Mouse (Mus musculus): ENCODE measurements at regions not wholly inside any gene's neighbourhood (a gene's known extent, or its start where the extent isn't known, plus 50 kb on each side); places are given as distances from the start of the nearest gene placed in this dataset.

DNA sequence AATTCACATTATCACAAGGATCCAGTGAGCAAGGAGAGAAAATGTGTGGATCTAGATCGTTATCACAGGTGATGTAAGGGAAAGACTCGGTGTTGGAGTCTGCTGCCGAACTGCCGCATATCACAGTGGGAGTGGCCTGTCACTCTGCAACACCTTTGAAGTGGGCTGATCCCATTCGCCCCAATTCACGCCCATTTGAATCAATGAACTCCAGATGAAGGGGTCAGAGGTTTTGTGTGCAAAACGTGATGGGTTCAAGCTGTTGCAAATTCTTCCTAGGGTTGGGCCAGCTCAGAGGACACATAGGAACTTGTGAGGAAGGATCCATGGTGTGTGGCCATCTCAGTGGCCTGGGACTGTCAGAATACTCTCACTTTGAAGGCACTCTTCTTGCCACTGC, 139.9 kb upstream of the Ccnd2 start:
- Histone ChIP-seq H3K4me1 (ENCODE audit: insufficient read depth, low read length) (no peaks in the 10 kb centered on the region), H3K4me2 (replicated peaks; ENCODE audit: low read depth, low read length) (no peak overlapping the region), H3K27ac (ENCODE audit: low read length) (no peak overlapping the region), H3K9ac (replicated peaks; ENCODE audit: low read length) (no peak overlapping the region), H3K27me3 (ENCODE audit: insufficient read depth, low read length) (no peaks in the 10 kb centered on the region), H3K36me3 (ENCODE audit: insufficient read depth, low read length) (no peaks in the 10 kb centered on the region), H3K4me3 (ENCODE audit: low read length) (no peak overlapping the region), H3K9me3 (ENCODE audit: low read length) (no peaks in the 10 kb centered on the region)
- no peak for ATAC-seq (ENCODE audit: low FRiP score, low TSS enrichment)
- 24% methylated on average over 7 of the region's 7 CpGs for WGBS

DNA sequence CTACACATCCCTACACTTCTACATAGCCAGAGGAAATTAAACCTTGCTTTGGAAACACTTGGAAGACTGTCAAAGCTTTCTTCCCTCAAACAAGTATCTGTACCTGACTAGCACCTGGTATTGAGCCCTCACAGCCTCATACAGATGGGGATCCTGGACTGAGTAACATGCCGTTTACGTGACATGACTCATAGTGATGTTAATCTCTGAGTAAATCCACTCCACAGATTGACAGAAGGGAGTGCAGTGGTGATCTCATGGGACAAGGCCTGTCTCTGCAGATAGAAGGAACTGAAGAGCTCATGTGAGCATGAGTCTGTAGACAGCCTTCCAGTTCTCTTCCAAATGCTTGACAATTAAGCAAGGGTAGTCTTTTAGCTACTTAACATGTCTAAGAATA, 141.8 kb upstream of the Ccnd2 start:
- Histone ChIP-seq H3K9ac (replicated peaks; ENCODE audit: low read length) (no peak overlapping the region), H3K9me3 (ENCODE audit: low read length) (no peaks in the 10 kb centered on the region), H3K4me1 (ENCODE audit: insufficient read depth, low read length) (no peaks in the 10 kb centered on the region), H3K27me3 (ENCODE audit: insufficient read depth, low read length) (no peaks in the 10 kb centered on the region), H3K36me3 (ENCODE audit: insufficient read depth, low read length) (no peaks in the 10 kb centered on the region), H3K4me2 (replicated peaks; ENCODE audit: low read depth, low read length) (no peak overlapping the region), H3K4me3 (ENCODE audit: low read length) (no peak overlapping the region), H3K27ac (ENCODE audit: low read length) (no peak overlapping the region)
- ATAC-seq (ENCODE audit: low FRiP score, low TSS enrichment), result no peak
- WGBS, result 78% methylated on average over 2 of the region's 2 CpGs

DNA sequence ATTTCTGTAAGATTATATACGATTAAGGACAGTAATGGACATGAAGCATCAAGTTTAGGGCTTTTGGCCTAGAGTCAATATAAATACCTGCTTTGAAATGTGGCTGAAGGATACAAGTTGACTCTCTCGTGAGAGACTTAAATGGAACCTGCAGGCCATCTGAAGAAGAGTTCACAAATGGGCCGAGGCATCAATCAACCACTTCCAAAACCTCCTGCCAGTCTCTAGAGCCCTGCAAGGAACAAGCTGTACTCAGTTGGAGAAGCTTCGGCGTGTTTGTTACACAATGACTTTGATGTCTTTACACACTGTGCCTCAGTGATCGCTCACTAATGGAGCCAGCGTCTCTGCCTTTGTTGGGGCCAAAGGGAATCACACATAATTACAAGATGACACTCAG, 146.1 kb upstream of the Ccnd2 start:
- WGBS, result 67% methylated on average over 7 of the region's 7 CpGs
- Histone ChIP-seq H3K4me2 (replicated peaks; ENCODE audit: low read depth, low read length) (no peak overlapping the region), H3K27ac (ENCODE audit: low read length) (no peak overlapping the region), H3K9ac (replicated peaks; ENCODE audit: low read length) (no peak overlapping the region), H3K9me3 (ENCODE audit: low read length) (no peaks in the 10 kb centered on the region), H3K4me1 (ENCODE audit: insufficient read depth, low read length) (no peaks in the 10 kb centered on the region), H3K27me3 (ENCODE audit: insufficient read depth, low read length) (no peaks in the 10 kb centered on the region), H3K4me3 (ENCODE audit: low read length) (no peak overlapping the region), H3K36me3 (ENCODE audit: insufficient read depth, low read length) (no peaks in the 10 kb centered on the region)
- no peak for ATAC-seq (ENCODE audit: low FRiP score, low TSS enrichment)

DNA sequence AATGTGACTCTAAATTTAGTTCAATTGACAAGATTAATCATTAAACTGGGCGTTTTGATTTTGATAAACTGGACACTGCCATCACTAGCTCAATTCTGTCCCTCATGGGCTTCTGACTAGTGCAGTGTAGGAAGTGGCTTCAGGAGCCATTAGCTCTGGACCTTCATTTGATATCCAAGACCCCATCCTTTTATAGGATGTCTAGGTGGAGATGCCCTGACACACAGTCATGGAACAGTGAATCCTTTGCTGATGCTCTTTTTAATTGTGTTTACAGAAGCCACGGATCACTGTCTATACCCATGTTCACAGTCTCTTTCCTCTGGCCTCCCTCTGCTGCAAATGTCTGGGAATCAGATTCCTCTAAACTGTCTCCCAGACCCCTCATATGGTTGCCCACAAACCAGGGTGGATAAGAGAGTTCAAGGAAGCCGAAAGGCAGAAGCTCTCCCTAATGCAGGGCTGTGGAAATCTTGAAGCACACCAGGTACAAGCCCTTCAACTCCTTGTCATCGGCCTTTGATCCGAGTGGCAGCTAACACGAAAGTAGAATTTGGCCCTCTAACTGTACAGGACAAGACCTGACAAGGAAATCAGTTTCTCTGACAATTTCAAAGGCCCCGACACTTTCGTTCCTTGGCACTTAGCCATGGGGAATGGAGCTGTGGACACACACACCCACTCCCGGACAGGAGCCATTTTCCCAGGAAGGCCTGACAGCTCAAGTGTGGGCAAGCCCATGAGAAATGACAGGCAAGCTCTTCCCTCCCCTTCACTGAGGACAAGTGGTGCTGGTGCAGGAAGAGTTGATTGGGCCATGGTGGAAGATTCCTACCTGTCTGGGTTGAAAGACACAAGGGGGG, 135.2 kb upstream of the Parp11 start:
- 57% methylated on average over 9 of the region's 9 CpGs for WGBS
- H3K4me1 ChIP-seq (ENCODE audit: insufficient read depth, low read length), result 0 out of 2 replicates have a peak, but pooled peaks cover 3% of the 10 kb centered on the region
- H3K4me3 ChIP-seq (ENCODE audit: low read length), result no peak overlapping the region
- H3K27ac ChIP-seq (ENCODE audit: low read length), result peak overlapping the region; percentile 8; the same call in 1 of the 2 replicates
- no peak overlapping the region for H3K9ac ChIP-seq (replicated peaks; ENCODE audit: low read length)
- peak; percentile 87 for ATAC-seq (ENCODE audit: low FRiP score, low TSS enrichment)
- no peaks in the 10 kb centered on the region for H3K9me3 ChIP-seq (ENCODE audit: low read length)
- H3K4me2 ChIP-seq (replicated peaks; ENCODE audit: low read depth, low read length), result no peak overlapping the region
- H3K27me3 ChIP-seq (ENCODE audit: insufficient read depth, low read length), result no peaks in the 10 kb centered on the region
- no peaks in the 10 kb centered on the region for H3K36me3 ChIP-seq (ENCODE audit: insufficient read depth, low read length)

DNA sequence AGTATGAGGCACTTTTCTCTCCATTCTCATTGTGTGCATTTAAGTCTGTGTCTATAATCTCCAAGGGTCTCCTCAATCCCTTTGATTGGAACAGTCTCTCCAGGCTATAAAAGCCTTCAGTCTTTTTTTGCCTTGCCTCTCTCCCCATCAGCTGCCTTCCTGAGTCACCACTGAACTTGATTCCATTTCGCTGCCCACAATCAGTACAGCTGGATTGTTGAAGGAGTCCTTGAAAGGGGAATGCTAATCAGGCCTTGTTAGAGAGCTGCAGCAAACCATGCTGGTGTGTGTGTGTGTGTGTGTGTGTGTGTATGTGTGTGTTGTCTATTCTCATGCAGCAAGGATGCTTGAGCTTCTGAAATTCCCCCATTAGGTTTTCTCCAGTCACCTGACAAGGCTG, 129.3 kb upstream of the Parp11 start:
- no peak for ATAC-seq (ENCODE audit: low FRiP score, low TSS enrichment)
- no peak overlapping the region for H3K27ac ChIP-seq (ENCODE audit: low read length)
- no peak overlapping the region for H3K4me2 ChIP-seq (replicated peaks; ENCODE audit: low read depth, low read length)
- no peak overlapping the region for H3K9ac ChIP-seq (replicated peaks; ENCODE audit: low read length)
- no peaks in the 10 kb centered on the region; the same call in 1 of the 2 replicates for H3K9me3 ChIP-seq (ENCODE audit: low read length)
- H3K4me1 ChIP-seq (ENCODE audit: insufficient read depth, low read length), result no peaks in the 10 kb centered on the region
- WGBS, result 67% methylated on average over 1 of the region's 1 CpGs
- H3K4me3 ChIP-seq (ENCODE audit: low read length), result no peak overlapping the region
- no peaks in the 10 kb centered on the region for H3K27me3 ChIP-seq (ENCODE audit: insufficient read depth, low read length)
- H3K36me3 ChIP-seq (ENCODE audit: insufficient read depth, low read length), result no peaks in the 10 kb centered on the region

DNA sequence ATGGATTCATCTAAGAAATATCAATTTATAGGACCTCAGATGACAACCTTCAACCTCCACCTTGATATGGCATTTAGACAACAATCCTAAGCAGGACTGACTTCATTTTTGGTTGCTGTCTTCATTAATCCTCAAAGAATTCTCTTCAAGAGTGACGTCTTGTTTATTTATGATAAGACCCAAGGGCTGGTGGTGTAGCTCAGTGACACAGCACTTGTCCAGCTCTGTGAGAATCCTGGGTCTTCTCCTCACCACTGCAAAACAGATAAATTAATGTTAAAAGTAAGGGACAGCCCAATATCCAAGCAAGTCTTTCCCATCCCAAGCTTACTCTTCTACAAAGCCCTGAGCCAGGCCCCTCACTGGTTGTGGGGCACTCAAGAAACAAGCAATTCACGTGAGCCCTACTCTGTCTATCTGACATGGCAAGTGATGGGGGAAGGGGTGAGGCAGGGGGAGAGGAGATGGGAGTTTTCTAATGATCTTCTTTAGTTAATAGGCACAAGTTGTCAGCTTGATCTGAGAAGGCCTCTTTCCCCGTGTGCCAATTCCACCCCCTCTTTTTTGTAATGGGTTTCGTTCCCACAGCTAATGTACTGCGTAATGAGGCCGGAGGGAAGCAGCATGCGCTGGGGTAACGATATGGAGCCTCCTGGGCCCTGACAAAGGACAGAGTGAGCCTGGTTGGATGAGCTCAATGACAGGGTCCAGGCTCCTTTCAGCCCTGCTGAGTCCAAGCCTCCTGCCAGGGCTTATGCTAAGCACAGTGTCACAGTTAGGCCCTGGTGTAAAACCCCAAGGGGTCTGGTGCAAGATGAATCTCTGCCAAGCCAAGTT, 127.7 kb upstream of the Parp11 start:
- ATAC-seq (ENCODE audit: low FRiP score, low TSS enrichment), result no peak
- H3K27ac ChIP-seq (ENCODE audit: low read length), result no peak overlapping the region
- no peaks in the 10 kb centered on the region; the same call in 1 of the 2 replicates for H3K9me3 ChIP-seq (ENCODE audit: low read length)
- H3K36me3 ChIP-seq (ENCODE audit: insufficient read depth, low read length), result no peaks in the 10 kb centered on the region
- WGBS, result 61% methylated on average over 8 of the region's 8 CpGs
- no peak overlapping the region for H3K4me2 ChIP-seq (replicated peaks; ENCODE audit: low read depth, low read length)
- no peak overlapping the region for H3K4me3 ChIP-seq (ENCODE audit: low read length)
- H3K4me1 ChIP-seq (ENCODE audit: insufficient read depth, low read length), result no peaks in the 10 kb centered on the region
- H3K27me3 ChIP-seq (ENCODE audit: insufficient read depth, low read length), result no peaks in the 10 kb centered on the region
- no peak overlapping the region for H3K9ac ChIP-seq (replicated peaks; ENCODE audit: low read length)

DNA sequence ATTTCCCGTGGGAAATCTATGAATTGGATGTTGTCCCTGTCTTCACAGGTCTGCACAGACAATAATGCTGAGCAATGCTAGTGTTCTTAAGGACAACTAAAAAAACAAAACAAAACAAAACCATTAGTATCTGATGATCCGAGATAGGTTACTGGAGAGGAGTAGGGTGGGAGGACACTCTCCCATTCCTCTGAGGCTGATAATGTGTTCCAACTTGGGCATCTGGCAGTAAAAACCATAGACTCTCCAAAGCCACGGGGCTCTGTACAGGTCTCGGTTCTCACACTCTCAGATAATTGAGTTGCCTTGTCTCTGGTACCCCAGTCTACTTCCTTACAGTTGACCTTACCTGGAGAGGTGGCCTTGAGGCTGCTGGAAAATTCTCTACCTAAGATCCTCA, 126.0 kb upstream of the Parp11 start:
- ATAC-seq (ENCODE audit: low FRiP score, low TSS enrichment), result no peak
- no peaks in the 10 kb centered on the region for H3K27me3 ChIP-seq (ENCODE audit: insufficient read depth, low read length)
- WGBS, result 79% methylated on average over 4 of the region's 4 CpGs
- H3K27ac ChIP-seq (ENCODE audit: low read length), result no peak overlapping the region
- no peak overlapping the region for H3K4me2 ChIP-seq (replicated peaks; ENCODE audit: low read depth, low read length)
- H3K4me3 ChIP-seq (ENCODE audit: low read length), result no peak overlapping the region
- H3K9me3 ChIP-seq (ENCODE audit: low read length), result no peaks in the 10 kb centered on the region; the same call in 1 of the 2 replicates
- H3K36me3 ChIP-seq (ENCODE audit: insufficient read depth, low read length), result no peaks in the 10 kb centered on the region
- H3K9ac ChIP-seq (replicated peaks; ENCODE audit: low read length), result no peak overlapping the region
- no peaks in the 10 kb centered on the region for H3K4me1 ChIP-seq (ENCODE audit: insufficient read depth, low read length)

DNA sequence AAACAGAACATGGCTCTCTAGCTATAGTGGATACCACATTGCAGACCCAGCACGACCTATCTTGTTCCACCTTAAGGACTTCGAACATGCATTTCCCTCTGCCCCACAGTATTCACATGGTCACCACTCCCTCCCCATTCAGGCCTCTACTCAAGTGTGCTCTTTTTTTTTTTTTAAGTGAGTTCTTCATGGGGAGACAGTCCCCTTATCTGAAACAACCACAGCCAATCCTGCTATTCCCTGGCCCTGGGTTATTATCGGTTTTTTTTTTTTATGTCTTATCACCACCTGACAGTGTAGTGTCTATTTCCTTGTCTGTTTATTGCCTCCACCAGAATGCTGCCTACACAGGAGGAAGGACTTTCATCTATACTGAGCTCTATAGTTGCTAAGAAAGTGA, 125.6 kb upstream of the Parp11 start:
- no peak overlapping the region for H3K4me3 ChIP-seq (ENCODE audit: low read length)
- no peak overlapping the region for H3K27ac ChIP-seq (ENCODE audit: low read length)
- no peak for ATAC-seq (ENCODE audit: low FRiP score, low TSS enrichment)
- no peaks in the 10 kb centered on the region; the same call in 1 of the 2 replicates for H3K9me3 ChIP-seq (ENCODE audit: low read length)
- no peaks in the 10 kb centered on the region for H3K4me1 ChIP-seq (ENCODE audit: insufficient read depth, low read length)
- H3K36me3 ChIP-seq (ENCODE audit: insufficient read depth, low read length), result no peaks in the 10 kb centered on the region
- H3K4me2 ChIP-seq (replicated peaks; ENCODE audit: low read depth, low read length), result no peak overlapping the region
- H3K27me3 ChIP-seq (ENCODE audit: insufficient read depth, low read length), result no peaks in the 10 kb centered on the region
- no peak overlapping the region for H3K9ac ChIP-seq (replicated peaks; ENCODE audit: low read length)
- 89% methylated on average over 3 of the region's 3 CpGs for WGBS

DNA sequence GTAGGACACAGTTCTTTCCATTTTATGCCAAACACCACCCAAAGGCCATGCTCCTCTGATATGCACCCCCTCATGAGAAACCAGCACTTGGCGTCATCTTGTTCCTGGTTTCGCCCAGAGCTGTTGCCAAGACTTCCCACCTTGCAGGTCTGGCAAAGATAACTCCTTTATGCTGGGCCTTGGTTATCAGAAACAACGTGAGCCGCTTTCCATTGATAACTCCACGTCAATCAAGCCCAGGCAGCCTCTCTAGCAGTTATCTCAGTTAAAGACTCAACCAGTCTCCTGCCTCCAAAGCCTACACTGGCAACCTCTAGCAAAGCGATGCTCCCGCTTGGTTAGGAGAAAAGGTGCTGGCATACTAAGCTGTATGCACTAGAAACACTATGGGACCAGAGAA, 124.2 kb upstream of the Parp11 start:
- Histone ChIP-seq H3K4me3 (ENCODE audit: low read length) (no peak overlapping the region), H3K4me2 (replicated peaks; ENCODE audit: low read depth, low read length) (no peak overlapping the region), H3K27ac (ENCODE audit: low read length) (no peak overlapping the region), H3K9me3 (ENCODE audit: low read length) (no peaks in the 10 kb centered on the region; the same call in 1 of the 2 replicates), H3K27me3 (ENCODE audit: insufficient read depth, low read length) (no peaks in the 10 kb centered on the region), H3K4me1 (ENCODE audit: insufficient read depth, low read length) (no peaks in the 10 kb centered on the region), H3K9ac (replicated peaks; ENCODE audit: low read length) (no peak overlapping the region), H3K36me3 (ENCODE audit: insufficient read depth, low read length) (no peaks in the 10 kb centered on the region)
- WGBS, result 86% methylated on average over 7 of the region's 7 CpGs
- ATAC-seq (ENCODE audit: low FRiP score, low TSS enrichment), result no peak

DNA sequence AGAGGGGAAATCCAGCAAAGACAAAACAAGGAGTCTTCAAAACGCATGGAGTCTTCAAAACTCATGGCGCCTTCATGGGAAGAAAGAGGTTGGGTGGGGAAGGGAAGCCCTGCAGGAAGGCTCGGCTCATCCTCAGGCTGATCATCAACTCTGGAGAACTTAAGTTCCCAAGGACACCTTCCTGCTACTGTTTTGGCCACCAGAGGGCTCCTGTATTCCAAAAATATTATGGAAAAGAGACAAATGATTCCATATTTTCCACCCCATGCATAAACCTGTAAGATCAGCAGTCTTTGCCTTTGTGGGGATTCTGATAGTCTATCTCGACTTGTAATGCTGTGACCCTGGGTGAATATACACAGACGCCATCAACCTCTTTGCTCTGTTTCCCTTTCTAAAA, 121.7 kb upstream of the Parp11 start:
- Histone ChIP-seq H3K4me1 (ENCODE audit: insufficient read depth, low read length) (peaks cover 10% of the 10 kb centered on the region; the same call in 1 of the 2 replicates), H3K27ac (ENCODE audit: low read length) (no peak overlapping the region), H3K36me3 (ENCODE audit: insufficient read depth, low read length) (no peaks in the 10 kb centered on the region), H3K9ac (replicated peaks; ENCODE audit: low read length) (no peak overlapping the region), H3K9me3 (ENCODE audit: low read length) (no peaks in the 10 kb centered on the region), H3K4me3 (ENCODE audit: low read length) (no peak overlapping the region), H3K4me2 (replicated peaks; ENCODE audit: low read depth, low read length) (no peak overlapping the region), H3K27me3 (ENCODE audit: insufficient read depth, low read length) (no peaks in the 10 kb centered on the region)
- no peak for ATAC-seq (ENCODE audit: low FRiP score, low TSS enrichment)
- WGBS, result 49% methylated on average over 5 of the region's 5 CpGs
